Mouse (Mus musculus): ENCODE measurements around the gene Eng.

- TF ChIP-seq CTCF (IDR thresholded peaks at IDR 0.05; ENCODE audit: borderline replicate concordance, extremely low read depth, insufficient read depth, insufficient read length), result no peak
- no peak for TF ChIP-seq POLR2A (IDR thresholded peaks at IDR 0.05; ENCODE audit: borderline replicate concordance, extremely low read depth, insufficient read depth, insufficient read length, poor library complexity, severe bottlenecking)
Observed at GRCm38 (mm10) chr2:32714117-32714986, 68.0 kb downstream of the Eng start.

All from brain, embryonic 14.5 days (tissue).